In genomic region chr8:24283901-24284405, GRCm38 (mm10) we compare ENCODE assay signal across 19 mouse cellular contexts.
"Had no signal": no experiment of that assay in that cellular context is flagged by ENCODE, and none has a peak within 500 bp of the region (broad histone marks: within the 10 kb centered on the region; RNA-seq: fewer than 3 reads in every experiment).

No protein-coding gene starts in this region.

- H3K4me3 ChIP-seq: layer of hippocampus, adult 2 months; limb, embryonic 12.5 days; limb, embryonic 15.5 days; neural tube, embryonic 12.5 days had no signal

- H3K27ac ChIP-seq: kidney, postnatal 0 days; layer of hippocampus, adult 2 months; limb, embryonic 12.5 days; limb, embryonic 15.5 days; liver, embryonic 14.5 days; neural tube, embryonic 12.5 days had no signal

- H3K4me1 ChIP-seq: limb, embryonic 12.5 days; limb, embryonic 15.5 days; neural tube, embryonic 12.5 days had no signal

- H3K9me3 ChIP-seq: limb, embryonic 12.5 days; limb, embryonic 15.5 days; neural tube, embryonic 12.5 days had no signal

- H3K27me3 ChIP-seq: limb, embryonic 12.5 days; limb, embryonic 15.5 days; neural tube, embryonic 12.5 days had no signal

- H3K36me3 ChIP-seq: limb, embryonic 12.5 days; limb, embryonic 15.5 days; neural tube, embryonic 12.5 days had no signal

- H3K9ac ChIP-seq: limb, embryonic 12.5 days; limb, embryonic 15.5 days; liver, embryonic 14.5 days; liver, postnatal 0 days; neural tube, embryonic 12.5 days had no signal

- H3K4me2 ChIP-seq: limb, embryonic 12.5 days; limb, embryonic 15.5 days; liver, embryonic 11.5 days; midbrain, embryonic 11.5 days; neural tube, embryonic 12.5 days had no signal

- ATAC-seq: liver, postnatal 0 days had no signal

- DNase-seq: kidney, postnatal 25 days; layer of hippocampus, adult 9-11 months; liver, postnatal 0 days; lung, postnatal 14 days; lung, postnatal 4 days; midbrain, embryonic 14.5 days; retina, postnatal 1 day; right cerebral cortex, postnatal 25 days; spleen, adult 18-20 months; thymus, adult 18-20 months; thymus, postnatal 36 days had no signal
